Mouse (Mus musculus) layer of hippocampus, adult 2 months (tissue): Measurements from ENCODE around the gene Nol7. TPM values are rescaled to one million over a fixed set of nuclear protein-coding genes. Genes with fewer than 3 reads are reported as not detected.

Source experiments
- DNase-seq, 2 experiments: peaks; one replicate each; pipeline ENCODE4 v3.0.0; 2022; ENCODE audit warnings: low spot score in 2 of 2
- H3K27ac ChIP-seq: fragments of 200-600 bp; 2 replicates; pipeline ENCODE4 v1.8.1; 2022
- H3K4me3 ChIP-seq: fragments of 200-600 bp; 2 replicates; pipeline ENCODE4 v1.8.1; 2022; ENCODE audit warnings: mild to moderate bottlenecking
- CTCF ChIP-seq: fragments of 200-600 bp; conservative IDR thresholded peaks from 2 replicates; pipeline ENCODE4 v1.8.1; 2022; ENCODE audit warnings: antibody characterized with exemption, mild to moderate bottlenecking, moderate library complexity
- total RNA-seq, 2 experiments: library from RNA; stranded (reverse); gene quantifications; 2 replicates each; pipeline ENCODE4 v1.2.3; 2021

Nol7 gene
- total RNA-seq, 2 experiments from 2014 or later: 88.4 to 89.6 TPM

GRCm38 (mm10) chr13:43374205-43374604 is 24.0 kb upstream of the Nol7 start:
- no peak for TF ChIP-seq CTCF
- Histone ChIP-seq H3K4me3 (no peak overlapping the region), H3K27ac (no peak overlapping the region)
- DNase-seq: no peak

GRCm38 (mm10) chr13:43374918-43375432 is 23.2 kb upstream of the Nol7 start:
- Histone ChIP-seq H3K27ac (no peak overlapping the region), H3K4me3 (no peak overlapping the region)
- no peak for TF ChIP-seq CTCF
- no peak for DNase-seq

GRCm38 (mm10) chr13:43379989-43380388 is 18.2 kb upstream of the Nol7 start:
- no peak for TF ChIP-seq CTCF
- no peak overlapping the region for H3K4me3 ChIP-seq
- DNase-seq: no peak
- H3K27ac ChIP-seq: no peak overlapping the region

- Histone ChIP-seq H3K27ac (no peak overlapping the region), H3K4me3 (no peak overlapping the region)
- no peak for DNase-seq
- TF ChIP-seq CTCF: no peak
Measured at GRCm38 (mm10) chr13:43385321-43385720, 12.9 kb upstream of the Nol7 start.

GRCm38 (mm10) chr13:43397700-43398296 is 392 bp upstream of the Nol7 start:
- H3K4me3 ChIP-seq: peak overlapping the region; percentile 98
- no peak for TF ChIP-seq CTCF
- no peak for DNase-seq
- peak overlapping the region; percentile 43; the same call in 1 of the 2 replicates for H3K27ac ChIP-seq

GRCm38 (mm10) chr13:43399576-43399975 is 1.4 kb downstream of the Nol7 start:
- DNase-seq: no peak
- TF ChIP-seq CTCF: no peak
- peak overlapping the region; percentile 23; the same call in 1 of the 2 replicates for H3K27ac ChIP-seq
- H3K4me3 ChIP-seq: peak overlapping the region; percentile 98

GRCm38 (mm10) chr13:43412311-43412710 is 14.1 kb downstream of the Nol7 start:
- Histone ChIP-seq H3K4me3 (no peak overlapping the region), H3K27ac (peak overlapping the region; percentile 54; the same call in 1 of the 2 replicates)
- peak in 1 of 2 experiments; percentile 32 for DNase-seq
- TF ChIP-seq CTCF: no peak

GRCm38 (mm10) chr13:43413611-43414010 is 15.4 kb downstream of the Nol7 start:
- no peak overlapping the region for H3K4me3 ChIP-seq
- DNase-seq: no peak
- H3K27ac ChIP-seq: no peak overlapping the region
- TF ChIP-seq CTCF: no peak

- DNase-seq: no peak
- Histone ChIP-seq H3K27ac (no peak overlapping the region), H3K4me3 (no peak overlapping the region)
- no peak for TF ChIP-seq CTCF
Measured at GRCm38 (mm10) chr13:43415249-43415648, 17.1 kb downstream of the Nol7 start.

- DNase-seq: no peak
- Histone ChIP-seq H3K4me3 (no peak overlapping the region), H3K27ac (no peak overlapping the region)
- TF ChIP-seq CTCF: no peak
Measured at GRCm38 (mm10) chr13:43428436-43428835, 30.2 kb downstream of the Nol7 start.

- no peak for TF ChIP-seq CTCF
- no peak for DNase-seq
- no peak overlapping the region for H3K27ac ChIP-seq
- no peak overlapping the region for H3K4me3 ChIP-seq
Measured at GRCm38 (mm10) chr13:43433395-43433794, 35.2 kb downstream of the Nol7 start.

- DNase-seq: no peak
- TF ChIP-seq CTCF: no peak
- H3K27ac ChIP-seq: no peak overlapping the region
- no peak overlapping the region for H3K4me3 ChIP-seq
Measured at GRCm38 (mm10) chr13:43440376-43440775, 42.2 kb downstream of the Nol7 start.

GRCm38 (mm10) chr13:43442551-43442950 is 44.4 kb downstream of the Nol7 start:
- no peak for TF ChIP-seq CTCF
- peak in 1 of 2 experiments; percentile 25 for DNase-seq
- no peak overlapping the region for H3K4me3 ChIP-seq
- H3K27ac ChIP-seq: peak overlapping the region; percentile 63

- no peak overlapping the region for H3K4me3 ChIP-seq
- no peak overlapping the region for H3K27ac ChIP-seq
- no peak for DNase-seq
- no peak for TF ChIP-seq CTCF
Measured at GRCm38 (mm10) chr13:43443706-43444105, 45.5 kb downstream of the Nol7 start.
